Mouse (Mus musculus): ENCODE measurements at regions not wholly inside any gene's neighbourhood (a gene's known extent, or its start where the extent isn't known, plus 50 kb on each side); places are given as distances from the start of the nearest gene placed in this dataset.

DNA sequence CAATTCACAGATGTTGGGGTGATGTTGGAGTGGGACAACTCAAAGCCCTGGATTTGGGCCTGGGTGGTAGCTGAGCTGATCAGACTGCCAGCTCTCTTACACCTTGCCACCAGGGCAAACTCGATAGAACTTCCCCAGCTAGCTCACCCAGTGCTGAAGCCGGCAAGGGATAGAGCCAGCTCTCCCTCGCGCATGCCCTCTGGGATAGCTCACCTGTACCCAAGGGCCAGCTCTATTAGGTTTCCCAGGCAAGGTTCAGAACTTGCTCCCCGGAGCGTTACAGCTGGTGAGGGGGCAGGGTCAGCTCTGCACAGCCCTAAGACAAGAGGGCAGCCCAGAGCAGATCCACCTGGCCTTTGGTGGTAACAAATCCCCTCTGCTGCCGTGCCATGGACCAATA lies 54.1 kb upstream of the 1700012A03Rik start:
- WGBS = 68% methylated on average over 7 of the region's 7 CpGs
- no peaks in the 10 kb centered on the region for H3K27me3 ChIP-seq (ENCODE audit: control insufficient read depth, insufficient read depth, low read length)
- no peaks in the 10 kb centered on the region for H3K36me3 ChIP-seq (ENCODE audit: control insufficient read depth, insufficient read depth, low read length)
- no peak for ATAC-seq (ENCODE audit: low FRiP score, low TSS enrichment)
- no peaks in the 10 kb centered on the region for H3K9me3 ChIP-seq (ENCODE audit: control insufficient read depth, low read length)
- no peak overlapping the region for H3K27ac ChIP-seq (ENCODE audit: low read depth, low read length)
- no peaks in the 10 kb centered on the region for H3K4me1 ChIP-seq (ENCODE audit: control insufficient read depth, insufficient read depth, low read length)
- H3K9ac ChIP-seq (ENCODE audit: low read depth, low read length) = no peak overlapping the region
- no peak overlapping the region for H3K4me2 ChIP-seq (replicated peaks; ENCODE audit: low read depth, low read length)
- no peak overlapping the region for H3K4me3 ChIP-seq (ENCODE audit: low read length)

DNA sequence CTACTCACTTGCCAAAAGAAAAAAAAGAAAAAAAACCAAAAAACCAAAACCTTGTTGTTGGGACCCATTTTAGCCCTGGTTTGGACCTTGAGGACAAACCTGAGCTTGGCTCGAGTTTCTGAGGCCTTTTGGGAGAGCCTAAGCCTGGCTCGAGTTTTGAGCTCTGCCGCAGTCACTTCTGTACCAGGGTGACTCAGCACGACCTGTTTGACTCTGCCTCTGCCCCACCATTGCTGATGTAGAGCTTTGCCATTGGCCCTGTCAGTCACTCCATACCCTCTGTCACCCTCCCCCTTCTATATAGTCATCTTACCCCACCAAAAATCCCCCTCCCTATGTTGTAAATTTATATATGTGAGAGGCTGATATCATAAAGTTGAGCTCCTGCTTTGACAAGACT lies 54.8 kb upstream of the 1700012A03Rik start:
- no peaks in the 10 kb centered on the region for H3K4me1 ChIP-seq (ENCODE audit: control insufficient read depth, insufficient read depth, low read length)
- no peak for ATAC-seq (ENCODE audit: low FRiP score, low TSS enrichment)
- no peak overlapping the region for H3K27ac ChIP-seq (ENCODE audit: low read depth, low read length)
- H3K36me3 ChIP-seq (ENCODE audit: control insufficient read depth, insufficient read depth, low read length) = no peaks in the 10 kb centered on the region
- no peak overlapping the region for H3K4me2 ChIP-seq (replicated peaks; ENCODE audit: low read depth, low read length)
- no peaks in the 10 kb centered on the region for H3K27me3 ChIP-seq (ENCODE audit: control insufficient read depth, insufficient read depth, low read length)
- no peaks in the 10 kb centered on the region for H3K9me3 ChIP-seq (ENCODE audit: control insufficient read depth, low read length)
- no peak overlapping the region for H3K4me3 ChIP-seq (ENCODE audit: low read length)
- WGBS = 82% methylated on average over 4 of the region's 4 CpGs
- H3K9ac ChIP-seq (ENCODE audit: low read depth, low read length) = no peak overlapping the region

GRCm38 (mm10) chr6:31985698-31986097 lies 64.3 kb upstream of the 1700012A03Rik start:
- WGBS = 60% methylated on average over 3 of the region's 3 CpGs
- no peak for ATAC-seq (ENCODE audit: low FRiP score, low TSS enrichment)
- no peak overlapping the region for H3K27ac ChIP-seq (ENCODE audit: low read depth, low read length)
- H3K9ac ChIP-seq (ENCODE audit: low read depth, low read length) = no peak overlapping the region
- no peak overlapping the region for H3K4me3 ChIP-seq (ENCODE audit: low read length)
- no peaks in the 10 kb centered on the region for H3K4me1 ChIP-seq (ENCODE audit: control insufficient read depth, insufficient read depth, low read length)
- H3K4me2 ChIP-seq (replicated peaks; ENCODE audit: low read depth, low read length) = no peak overlapping the region
- no peaks in the 10 kb centered on the region for H3K27me3 ChIP-seq (ENCODE audit: control insufficient read depth, insufficient read depth, low read length)
- H3K9me3 ChIP-seq (ENCODE audit: control insufficient read depth, low read length) = no peaks in the 10 kb centered on the region
- no peaks in the 10 kb centered on the region for H3K36me3 ChIP-seq (ENCODE audit: control insufficient read depth, insufficient read depth, low read length)

GRCm38 (mm10) chr6:31976705-31977104 lies 73.3 kb upstream of the 1700012A03Rik start:
- Histone ChIP-seq H3K4me1 (ENCODE audit: control insufficient read depth, insufficient read depth, low read length) (no peaks in the 10 kb centered on the region), H3K4me3 (ENCODE audit: low read length) (no peak overlapping the region), H3K4me2 (replicated peaks; ENCODE audit: low read depth, low read length) (no peak overlapping the region), H3K27ac (ENCODE audit: low read depth, low read length) (no peak overlapping the region), H3K9ac (ENCODE audit: low read depth, low read length) (no peak overlapping the region), H3K27me3 (ENCODE audit: control insufficient read depth, insufficient read depth, low read length) (no peaks in the 10 kb centered on the region), H3K36me3 (ENCODE audit: control insufficient read depth, insufficient read depth, low read length) (no peaks in the 10 kb centered on the region), H3K9me3 (ENCODE audit: control insufficient read depth, low read length) (no peaks in the 10 kb centered on the region)
- 89% methylated on average over 6 of the region's 6 CpGs for WGBS
- ATAC-seq (ENCODE audit: low FRiP score, low TSS enrichment) = no peak

GRCm38 (mm10) chr6:31948063-31948481 lies 102.0 kb upstream of the 1700012A03Rik start:
- no peak for ATAC-seq (ENCODE audit: low FRiP score, low TSS enrichment)
- H3K4me2 ChIP-seq (replicated peaks; ENCODE audit: low read depth, low read length) = no peak overlapping the region
- WGBS = 35% methylated on average over 4 of the region's 4 CpGs
- no peak overlapping the region for H3K27ac ChIP-seq (ENCODE audit: low read depth, low read length)
- H3K4me1 ChIP-seq (ENCODE audit: control insufficient read depth, insufficient read depth, low read length) = no peaks in the 10 kb centered on the region
- no peak overlapping the region for H3K9ac ChIP-seq (ENCODE audit: low read depth, low read length)
- no peaks in the 10 kb centered on the region for H3K9me3 ChIP-seq (ENCODE audit: control insufficient read depth, low read length)
- H3K36me3 ChIP-seq (ENCODE audit: control insufficient read depth, insufficient read depth, low read length) = no peaks in the 10 kb centered on the region
- H3K27me3 ChIP-seq (ENCODE audit: control insufficient read depth, insufficient read depth, low read length) = no peaks in the 10 kb centered on the region
- H3K4me3 ChIP-seq (ENCODE audit: low read length) = no peak overlapping the region

DNA sequence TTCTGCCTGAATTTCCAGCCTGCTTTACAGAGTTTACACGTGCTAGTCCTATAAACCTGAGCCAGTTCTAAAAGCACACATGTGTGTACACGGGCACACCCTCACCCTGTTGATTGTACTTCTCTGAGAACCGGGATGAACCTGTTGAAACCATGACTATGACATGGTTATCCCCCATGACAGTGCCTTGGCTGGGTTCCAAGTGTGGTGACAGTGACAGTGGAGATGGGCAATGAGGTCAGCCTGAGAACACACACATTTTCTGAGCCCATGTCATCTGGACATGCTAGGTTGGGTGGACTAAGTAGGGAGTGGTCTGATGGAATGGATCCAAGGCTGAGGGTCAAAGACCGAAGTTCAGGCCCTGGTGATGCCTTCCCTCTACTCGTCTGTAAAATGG lies 103.5 kb upstream of the 1700012A03Rik start:
- no peaks in the 10 kb centered on the region for H3K9me3 ChIP-seq (ENCODE audit: control insufficient read depth, low read length)
- H3K27ac ChIP-seq (ENCODE audit: low read depth, low read length) = no peak overlapping the region
- no peak overlapping the region for H3K4me2 ChIP-seq (replicated peaks; ENCODE audit: low read depth, low read length)
- H3K4me3 ChIP-seq (ENCODE audit: low read length) = no peak overlapping the region
- no peaks in the 10 kb centered on the region for H3K27me3 ChIP-seq (ENCODE audit: control insufficient read depth, insufficient read depth, low read length)
- H3K36me3 ChIP-seq (ENCODE audit: control insufficient read depth, insufficient read depth, low read length) = no peaks in the 10 kb centered on the region
- ATAC-seq (ENCODE audit: low FRiP score, low TSS enrichment) = no peak
- H3K4me1 ChIP-seq (ENCODE audit: control insufficient read depth, insufficient read depth, low read length) = no peaks in the 10 kb centered on the region
- 87% methylated on average over 5 of the region's 5 CpGs for WGBS
- H3K9ac ChIP-seq (ENCODE audit: low read depth, low read length) = no peak overlapping the region

DNA sequence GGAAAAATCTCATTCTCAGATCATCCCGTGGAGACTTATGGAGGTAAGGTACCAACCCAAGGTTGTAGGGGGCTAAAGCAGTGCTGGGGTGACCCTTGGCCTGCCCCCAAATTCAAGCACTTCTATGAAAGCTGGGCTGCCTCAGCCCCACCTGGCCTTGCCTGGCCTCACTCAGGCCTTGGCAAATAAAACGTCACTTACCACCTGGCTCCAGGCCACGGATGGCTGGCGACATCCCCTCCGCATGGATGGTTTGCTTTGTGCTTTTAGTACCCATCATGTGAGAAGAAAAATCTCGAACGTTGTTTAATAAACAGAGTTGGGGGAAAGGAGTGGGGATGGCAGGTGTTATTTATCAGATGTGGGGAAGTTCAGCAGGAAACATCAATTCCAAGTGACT lies 104.7 kb upstream of the 1700012A03Rik start:
- Histone ChIP-seq H3K4me2 (replicated peaks; ENCODE audit: low read depth, low read length) (no peak overlapping the region), H3K36me3 (ENCODE audit: control insufficient read depth, insufficient read depth, low read length) (no peaks in the 10 kb centered on the region), H3K27ac (ENCODE audit: low read depth, low read length) (no peak overlapping the region), H3K4me1 (ENCODE audit: control insufficient read depth, insufficient read depth, low read length) (no peaks in the 10 kb centered on the region), H3K4me3 (ENCODE audit: low read length) (no peak overlapping the region), H3K27me3 (ENCODE audit: control insufficient read depth, insufficient read depth, low read length) (no peaks in the 10 kb centered on the region), H3K9ac (ENCODE audit: low read depth, low read length) (no peak overlapping the region), H3K9me3 (ENCODE audit: control insufficient read depth, low read length) (no peaks in the 10 kb centered on the region)
- no peak for ATAC-seq (ENCODE audit: low FRiP score, low TSS enrichment)
- WGBS = 44% methylated on average over 7 of the region's 7 CpGs

GRCm38 (mm10) chr6:31944546-31944945 lies 105.5 kb upstream of the 1700012A03Rik start:
- Histone ChIP-seq H3K4me3 (ENCODE audit: low read length) (no peak overlapping the region), H3K4me2 (replicated peaks; ENCODE audit: low read depth, low read length) (no peak overlapping the region), H3K4me1 (ENCODE audit: control insufficient read depth, insufficient read depth, low read length) (no peaks in the 10 kb centered on the region), H3K27ac (ENCODE audit: low read depth, low read length) (no peak overlapping the region), H3K9me3 (ENCODE audit: control insufficient read depth, low read length) (no peaks in the 10 kb centered on the region), H3K27me3 (ENCODE audit: control insufficient read depth, insufficient read depth, low read length) (no peaks in the 10 kb centered on the region), H3K36me3 (ENCODE audit: control insufficient read depth, insufficient read depth, low read length) (no peaks in the 10 kb centered on the region), H3K9ac (ENCODE audit: low read depth, low read length) (no peak overlapping the region)
- ATAC-seq (ENCODE audit: low FRiP score, low TSS enrichment) = no peak
- 84% methylated on average over 8 of the region's 8 CpGs for WGBS

- Histone ChIP-seq H3K27ac (ENCODE audit: low read depth, low read length) (no peak overlapping the region), H3K9ac (ENCODE audit: low read depth, low read length) (no peak overlapping the region), H3K4me3 (ENCODE audit: low read length) (no peak overlapping the region), H3K9me3 (ENCODE audit: control insufficient read depth, low read length) (no peaks in the 10 kb centered on the region), H3K36me3 (ENCODE audit: control insufficient read depth, insufficient read depth, low read length) (no peaks in the 10 kb centered on the region), H3K4me2 (replicated peaks; ENCODE audit: low read depth, low read length) (no peak overlapping the region), H3K4me1 (ENCODE audit: control insufficient read depth, insufficient read depth, low read length) (no peaks in the 10 kb centered on the region), H3K27me3 (ENCODE audit: control insufficient read depth, insufficient read depth, low read length) (peaks cover 5% of the 10 kb centered on the region; the same call in 1 of the 2 replicates)
- 45% methylated on average over 4 of the region's 4 CpGs for WGBS
- no peak for ATAC-seq (ENCODE audit: low FRiP score, low TSS enrichment)
Observed at GRCm38 (mm10) chr6:31942696-31943095, 107.3 kb upstream of the 1700012A03Rik start.

All from kidney, embryonic 14.5 days (tissue).